8 mouse cellular contexts compared by ENCODE assay signal in genomic region chr2:5097786-5098445, GRCm38 (mm10). TPM values are rescaled to one million over a fixed set of nuclear protein-coding genes. Genes with fewer than 3 reads are reported as not detected.
DNase-seq lines count a peak whose midpoint lies in the region; ATAC-seq and TF ChIP-seq lines count a peak whose summit lies in the region.

No protein-coding gene starts in this region.

- no peak overlapping the region; the same call in 1 of the 2 replicates for H3K4me3 ChIP-seq in kidney, adult 2 months (ENCODE audit: insufficient read depth, low read depth, low read length)

- 19% methylated on average over 20 of the region's 20 CpGs for WGBS in kidney, adult 2 months

- peak; percentile 22 to 32; a peak in 1 of 4 replicates for ATAC-seq in hematopoietic stem cell, adult 5-6 weeks (replicated peaks in 1 of 2; ENCODE audit: insufficient read depth in 1 of 2, low FRiP score in 2 of 2, low TSS enrichment in 1 of 2, low read depth in 1 of 2, poor library complexity in 2 of 2, severe bottlenecking in 2 of 2)

- H3K36me3 ChIP-seq in kidney, adult 2 months (ENCODE audit: control insufficient read depth, insufficient read depth, low read length), result no peaks in the 10 kb centered on the region

- TF ChIP-seq POLR2A in kidney, adult 2 months (IDR thresholded peaks at IDR 0.05; ENCODE audit: low read depth, low read length), result no peak

- DNase-seq in kidney, postnatal 10 days, result peak; percentile 21
- no peak for DNase-seq in kidney, adult 2 months
- DNase-seq in embryo, embryonic 11 days, result peak; percentile 75
- DNase-seq in mesoderm, embryonic 11.5 days (ENCODE audit: low read depth, low spot score), result peak; percentile 59
- DNase-seq in urinary bladder, adult 18-20 months (ENCODE audit: low spot score in 2 of 2), result no peak
- no peak for DNase-seq in urinary bladder, postnatal 10 days (ENCODE audit: low spot score)
- DNase-seq in layer of hippocampus, postnatal 14 days (ENCODE audit: low spot score in 2 of 2), result no peak

- no peaks in the 10 kb centered on the region for H3K27me3 ChIP-seq in kidney, adult 2 months (replicated peaks; ENCODE audit: control insufficient read depth, insufficient read depth, low read length)

- no peak overlapping the region for H3K27ac ChIP-seq in kidney, adult 2 months (ENCODE audit: insufficient read depth, low read depth, low read length)

- TF ChIP-seq CTCF in kidney, adult 2 months (conservative IDR thresholded peaks at IDR 0.05; ENCODE audit: insufficient read depth, insufficient read length, low read depth, low read length), result no peak

- no peaks in the 10 kb centered on the region for H3K4me1 ChIP-seq in kidney, adult 2 months (ENCODE audit: control insufficient read depth, insufficient read depth, low read length)

RNA-seq across cellular contexts. Expression of gene Optn, which starts 34.1 kb away (rescaled TPM):
- 4.1 and 4.3 TPM in 2 replicates for polyA plus RNA-seq in kidney, adult 2 months (2012; rRNA removed)
- total RNA-seq in hematopoietic stem cell, adult 5-6 weeks (2017), result 22.8 and 49.6 TPM in 2 replicates
- 10 to 100 TPM; 17.5 to 17.6 TPM for total RNA-seq in layer of hippocampus, postnatal 14 days (2021)

RNA-seq across cellular contexts. Expression of gene Ccdc3, which starts 39.7 kb away (rescaled TPM):
- 3.7 and 4.0 TPM in 2 replicates for polyA plus RNA-seq in kidney, adult 2 months (2012; rRNA removed)
- not detected in 2 replicates for total RNA-seq in hematopoietic stem cell, adult 5-6 weeks (2017)
- total RNA-seq in layer of hippocampus, postnatal 14 days (2021), result 10 to 100 TPM; 15.2 to 17.7 TPM

Comparison
In these comparisons a context has a peak if more than half of its experiments do, and no peak if none do; other contexts are left out.
1. DNase-seq: peak in kidney, postnatal 10 days (single experiment), embryo, embryonic 11 days (single experiment) and mesoderm, embryonic 11.5 days (single experiment); none in kidney, adult 2 months (single experiment), urinary bladder, adult 18-20 months (0 of 2), urinary bladder, postnatal 10 days (single experiment) and layer of hippocampus, postnatal 14 days (0 of 2).
2. RNA of gene Ccdc3, which starts 39.7 kb away (total RNA-seq): 15.2 to 17.7 TPM in layer of hippocampus, postnatal 14 days; not detected in hematopoietic stem cell, adult 5-6 weeks; every median in the first group is over 10 times any median in the second.